Mouse (Mus musculus) forebrain, embryonic 10.5 days (tissue): ENCODE data around the gene Fancc. TPM values are rescaled to one million over a fixed set of nuclear protein-coding genes. Genes with fewer than 3 reads are reported as not detected.

ENCODE experiments used
- DNase-seq: peaks from one replicate; pipeline ENCODE4 v3.0.0-alpha.2; 2017; ENCODE audit warnings: low spot score; ENCODE audit errors: extremely low spot score
- H3K27ac ChIP-seq: fragments of 300-500 bp; sonication (generic); 2 replicates; pipeline ENCODE4 v1.5.1; 2016; ENCODE audit warnings: mild to moderate bottlenecking
- H3K27me3 ChIP-seq: fragments of 300-500 bp; sonication (generic); 2 replicates; pipeline ENCODE4 v1.6.1; 2016; ENCODE audit warnings: mild to moderate bottlenecking; ENCODE audit not compliant: poor library complexity, severe bottlenecking
- H3K36me3 ChIP-seq: fragments of 300-500 bp; sonication (generic); replicated peaks from 2 replicates; pipeline ENCODE4 v1.6.1; 2016; ENCODE audit warnings: mild to moderate bottlenecking, moderate library complexity
- H3K4me1 ChIP-seq: fragments of 300-500 bp; sonication (generic); 2 replicates; pipeline ENCODE4 v1.6.1; 2016
- H3K4me3 ChIP-seq: fragments of 300-500 bp; sonication (generic); 2 replicates; pipeline ENCODE4 v1.5.1; 2016; ENCODE audit warnings: mild to moderate bottlenecking, moderate library complexity
- H3K9me3 ChIP-seq: fragments of 300-500 bp; sonication (generic); 2 replicates; pipeline ENCODE4 v1.6.1; 2016; ENCODE audit warnings: mild to moderate bottlenecking, moderate library complexity
- WGBS: fragments of 180-500 bp; shearing (Covaris S2); methylation state at CpG from one replicate; pipeline ENCODE4 v1.1.7; 2016; 5-methylcytosine and 5-hydroxymethylcytosine counted together
- polyA plus RNA-seq: library from polyadenylated mRNA; unstranded; fragments of >200 nt; fragmentation: Nextera tagmentation; extraction: Ambion mirVana; gene quantifications from 2 replicates; pipeline ENCODE4 v1.2.1, GENCODE M21; 2016

The Fancc gene
- polyA plus RNA-seq, 1 experiment from 2014 or later = 22.4 TPM

DNA sequence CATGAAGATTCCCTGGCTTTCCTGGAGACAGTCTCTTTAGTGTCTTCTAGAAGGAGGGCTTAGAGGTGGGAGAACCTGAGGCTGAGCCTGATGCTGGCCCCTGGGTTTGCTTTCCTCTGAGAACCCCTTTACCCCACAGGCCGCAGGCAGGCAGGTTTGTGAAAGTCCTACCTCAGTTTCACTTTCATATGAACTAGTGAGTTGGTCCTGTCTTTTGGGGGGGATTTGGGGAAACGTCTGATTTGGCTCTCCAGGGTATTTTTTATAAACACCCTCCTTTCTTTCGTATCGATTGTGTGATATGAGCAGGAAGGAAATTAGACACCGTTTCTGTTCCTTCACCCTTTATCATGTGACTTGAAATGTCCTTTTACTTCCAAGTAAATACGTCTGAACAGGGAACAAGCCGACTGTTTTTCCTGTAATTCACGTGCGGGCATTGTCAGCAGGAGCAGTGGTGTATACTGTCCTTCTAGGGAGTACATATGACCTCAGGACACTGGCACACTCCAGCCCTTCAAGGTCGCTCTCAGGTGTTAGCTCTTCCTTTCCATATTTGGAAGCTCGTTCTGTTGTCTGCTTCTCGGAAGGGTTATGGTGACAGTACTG is 250.6 kb downstream of the Fancc start:
- H3K4me3 ChIP-seq = no peak overlapping the region
- no peak for DNase-seq
- no peak overlapping the region for H3K27ac ChIP-seq
- H3K27me3 ChIP-seq = peaks cover 7% of the 10 kb centered on the region
- no peaks in the 10 kb centered on the region for H3K36me3 ChIP-seq
- peaks cover 51% of the 10 kb centered on the region for H3K4me1 ChIP-seq
- no peaks in the 10 kb centered on the region for H3K9me3 ChIP-seq
- 91% methylated on average over 12 of the region's 12 CpGs for WGBS

DNA sequence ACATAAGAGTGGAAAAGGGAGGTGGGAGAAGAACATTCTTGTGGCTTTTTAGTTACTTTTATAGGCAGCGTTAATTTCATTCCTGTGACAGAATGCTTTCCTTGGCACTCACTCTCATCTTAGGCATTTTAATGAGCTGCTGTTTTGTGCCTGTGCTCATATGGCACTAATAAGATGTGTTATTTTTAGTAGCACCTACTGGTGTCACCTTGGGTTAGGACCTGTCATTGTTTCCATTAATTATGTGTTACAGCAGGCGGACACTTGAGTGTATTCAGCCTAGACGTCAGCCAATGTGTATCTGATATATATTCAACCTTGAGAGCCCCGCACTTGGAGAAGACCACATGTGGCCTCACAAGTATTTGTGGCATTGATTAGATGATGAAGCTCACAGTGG is 251.3 kb downstream of the Fancc start:
- Histone ChIP-seq H3K27me3 (peaks cover 14% of the 10 kb centered on the region), H3K9me3 (no peaks in the 10 kb centered on the region), H3K4me3 (no peak overlapping the region), H3K36me3 (no peaks in the 10 kb centered on the region), H3K27ac (no peak overlapping the region), H3K4me1 (peaks cover 51% of the 10 kb centered on the region)
- DNase-seq = no peak
- 80% methylated on average over 4 of the region's 4 CpGs for WGBS

DNA sequence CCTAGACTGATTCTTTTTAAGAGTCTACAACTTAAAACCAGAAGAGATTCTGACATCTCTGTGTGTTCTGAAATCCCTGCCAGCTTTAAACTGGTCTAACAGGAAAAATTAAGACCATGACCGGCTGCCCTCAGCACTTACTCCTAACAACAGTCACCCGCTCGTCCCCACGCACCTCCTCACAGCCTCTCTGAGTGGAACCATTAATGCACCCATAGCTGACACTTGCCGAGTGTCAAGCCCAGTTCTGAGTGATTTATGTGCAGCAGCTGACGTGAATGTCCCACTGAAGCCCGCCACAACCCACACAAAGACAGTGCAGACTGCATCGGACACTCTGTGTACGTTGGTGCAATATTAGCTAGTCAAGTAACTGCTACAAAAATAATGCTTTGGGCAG is 251.9 kb downstream of the Fancc start:
- DNase-seq = no peak
- 90% methylated on average over 9 of the region's 9 CpGs for WGBS

DNA sequence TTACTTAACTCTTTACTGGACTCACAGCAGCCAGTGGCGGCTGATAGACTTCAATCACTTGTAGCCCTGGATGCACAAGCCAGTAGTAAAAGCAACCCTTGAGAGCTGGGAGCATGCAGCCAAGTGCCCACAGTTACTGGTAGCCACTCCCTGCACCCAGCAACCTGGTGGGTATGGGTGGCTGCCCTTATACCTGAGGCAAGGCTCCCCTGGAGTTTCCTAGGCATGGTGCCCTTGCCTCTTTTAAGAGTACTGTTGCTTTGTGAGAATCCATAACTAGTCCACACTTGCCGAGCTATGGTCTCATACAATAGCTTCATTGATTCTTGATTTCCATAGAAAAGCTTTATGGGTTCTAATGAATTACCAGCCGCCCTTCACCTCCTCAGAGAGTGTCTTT is 252.7 kb downstream of the Fancc start:
- Histone ChIP-seq H3K27me3 (peaks cover 19% of the 10 kb centered on the region), H3K4me1 (peaks cover 61% of the 10 kb centered on the region), H3K27ac (no peak overlapping the region; the same call in 1 of the 2 replicates), H3K36me3 (no peaks in the 10 kb centered on the region), H3K4me3 (no peak overlapping the region), H3K9me3 (no peaks in the 10 kb centered on the region)
- DNase-seq = no peak
- WGBS = 65% methylated on average over 3 of the region's 3 CpGs

More for the DNA sequence above, 251.9 kb downstream of the Fancc start:
- H3K4me3 ChIP-seq = no peak overlapping the region
- H3K9me3 ChIP-seq = no peaks in the 10 kb centered on the region
- no peaks in the 10 kb centered on the region for H3K36me3 ChIP-seq
- peaks cover 57% of the 10 kb centered on the region for H3K4me1 ChIP-seq
- H3K27ac ChIP-seq = no peak overlapping the region
- peaks cover 19% of the 10 kb centered on the region for H3K27me3 ChIP-seq

DNA sequence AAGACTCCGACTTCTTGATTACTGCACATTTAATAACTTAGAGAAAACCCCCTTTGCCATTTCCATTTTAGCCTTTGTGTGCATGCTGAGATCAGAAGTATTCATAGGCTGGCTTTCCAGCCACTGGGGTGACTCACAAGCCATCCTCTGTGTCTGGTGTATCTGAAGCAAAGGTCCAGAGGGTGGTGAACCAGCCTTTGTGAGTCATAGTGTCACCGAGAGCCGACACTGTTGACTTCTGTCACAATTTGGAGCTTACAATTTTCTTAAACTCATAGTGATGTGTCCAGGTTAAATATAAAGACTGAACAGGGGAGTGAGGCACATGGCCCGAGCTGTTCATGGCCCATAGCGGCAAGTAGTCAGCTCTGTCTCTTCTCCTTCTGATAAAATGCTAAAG is 253.5 kb downstream of the Fancc start:
- no peak overlapping the region for H3K27ac ChIP-seq
- H3K36me3 ChIP-seq = no peaks in the 10 kb centered on the region
- peaks cover 19% of the 10 kb centered on the region for H3K27me3 ChIP-seq
- no peak for DNase-seq
- no peak overlapping the region for H3K4me3 ChIP-seq
- no peaks in the 10 kb centered on the region for H3K9me3 ChIP-seq
- WGBS = 93% methylated on average over 5 of the region's 5 CpGs
- peaks cover 70% of the 10 kb centered on the region for H3K4me1 ChIP-seq

DNA sequence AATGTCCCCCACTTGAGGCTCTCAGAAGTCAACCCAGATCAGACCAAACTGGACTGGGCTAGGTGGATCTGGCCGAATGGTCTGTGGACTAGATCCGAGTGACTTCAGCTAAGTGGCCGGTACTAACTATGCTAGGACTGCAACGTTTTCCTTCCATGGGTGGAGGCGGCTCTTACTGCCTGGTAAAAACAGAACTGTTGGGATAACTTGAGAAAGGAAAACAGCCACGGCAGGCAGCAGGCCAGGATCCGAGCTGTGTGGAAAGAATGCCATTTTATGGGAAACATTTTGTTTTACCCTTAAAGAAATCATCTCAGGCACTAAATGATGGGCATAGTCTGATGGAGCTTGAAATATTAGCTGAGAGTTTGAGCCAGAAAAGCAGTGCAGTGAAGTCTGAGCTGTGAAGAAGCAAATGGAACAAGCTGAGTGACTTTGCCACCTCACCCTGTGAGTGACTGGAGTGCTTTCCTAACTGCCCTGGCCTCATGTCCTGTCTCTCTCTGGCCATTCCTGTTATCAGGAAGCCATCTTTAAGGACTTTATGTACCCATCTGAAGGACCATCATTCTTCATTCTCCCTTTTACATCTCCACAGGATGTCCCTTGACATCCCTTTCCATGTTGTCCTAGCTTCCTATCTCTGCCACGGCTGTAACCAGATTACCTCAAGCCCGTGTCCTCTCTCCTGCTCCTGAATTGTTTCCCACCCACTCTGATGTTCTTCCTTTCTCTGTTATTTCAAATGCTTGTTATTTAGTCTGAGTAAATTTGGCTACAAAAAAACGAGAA is 254.5 kb downstream of the Fancc start:
- H3K4me3 ChIP-seq = no peak overlapping the region
- H3K9me3 ChIP-seq = no peaks in the 10 kb centered on the region
- H3K27ac ChIP-seq = no peak overlapping the region
- H3K36me3 ChIP-seq = no peaks in the 10 kb centered on the region
- H3K4me1 ChIP-seq = peaks cover 73% of the 10 kb centered on the region
- DNase-seq = no peak
- peaks cover 19% of the 10 kb centered on the region for H3K27me3 ChIP-seq
- 85% methylated on average over 10 of the region's 10 CpGs for WGBS

DNA sequence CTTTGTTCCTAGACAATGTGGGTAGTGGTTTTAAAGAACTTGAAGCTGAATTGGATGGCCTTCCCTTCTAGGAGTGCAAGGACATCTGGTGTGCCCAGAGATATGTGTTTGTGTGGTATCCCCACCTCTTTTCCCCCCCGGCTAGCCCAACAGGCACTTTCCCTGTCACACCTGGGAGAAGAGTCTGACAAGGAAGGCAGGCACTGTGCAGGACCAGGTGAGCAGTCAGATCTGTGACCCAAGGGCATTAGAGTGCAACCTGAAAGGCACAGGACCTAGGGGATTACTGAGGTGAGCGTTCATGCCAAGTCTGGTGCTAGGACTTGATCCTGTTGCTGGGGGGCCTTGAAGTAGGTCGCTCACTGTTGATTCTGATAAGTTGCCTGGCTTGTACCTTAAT is 255.4 kb downstream of the Fancc start:
- Histone ChIP-seq H3K36me3 (no peaks in the 10 kb centered on the region), H3K9me3 (no peaks in the 10 kb centered on the region), H3K4me3 (peak overlapping the region; percentile 16; the same call in 1 of the 2 replicates), H3K4me1 (peaks cover 73% of the 10 kb centered on the region), H3K27me3 (peaks cover 19% of the 10 kb centered on the region), H3K27ac (no peak overlapping the region)
- no peak for DNase-seq
- 89% methylated on average over 3 of the region's 3 CpGs for WGBS

DNA sequence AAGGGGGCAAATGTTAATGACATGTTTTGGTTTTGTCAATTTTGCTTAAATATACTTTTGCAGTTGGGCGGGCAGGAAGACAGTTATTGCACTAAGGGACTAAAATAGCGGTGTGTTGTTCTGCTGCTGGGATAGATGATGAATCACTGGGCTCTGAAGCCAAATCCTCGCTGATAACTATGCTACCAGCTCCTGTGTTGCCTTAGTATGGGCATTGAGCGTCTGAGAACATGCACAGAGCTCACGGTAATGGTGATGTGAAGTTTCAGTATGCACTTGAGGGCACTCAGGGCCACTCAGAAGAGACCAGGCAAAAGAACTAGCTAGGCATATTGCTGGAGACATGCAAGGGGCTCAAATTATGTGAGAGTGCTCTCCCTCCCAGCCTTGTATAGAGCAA is 256.2 kb downstream of the Fancc start:
- H3K27me3 ChIP-seq = peaks cover 19% of the 10 kb centered on the region
- no peaks in the 10 kb centered on the region for H3K9me3 ChIP-seq
- H3K4me3 ChIP-seq = peak overlapping the region; percentile 81
- DNase-seq = no peak
- peaks cover 75% of the 10 kb centered on the region for H3K4me1 ChIP-seq
- H3K36me3 ChIP-seq = no peaks in the 10 kb centered on the region
- peak overlapping the region; percentile 92; the same call in 1 of the 2 replicates for H3K27ac ChIP-seq
- WGBS = 71% methylated on average over 5 of the region's 5 CpGs

DNA sequence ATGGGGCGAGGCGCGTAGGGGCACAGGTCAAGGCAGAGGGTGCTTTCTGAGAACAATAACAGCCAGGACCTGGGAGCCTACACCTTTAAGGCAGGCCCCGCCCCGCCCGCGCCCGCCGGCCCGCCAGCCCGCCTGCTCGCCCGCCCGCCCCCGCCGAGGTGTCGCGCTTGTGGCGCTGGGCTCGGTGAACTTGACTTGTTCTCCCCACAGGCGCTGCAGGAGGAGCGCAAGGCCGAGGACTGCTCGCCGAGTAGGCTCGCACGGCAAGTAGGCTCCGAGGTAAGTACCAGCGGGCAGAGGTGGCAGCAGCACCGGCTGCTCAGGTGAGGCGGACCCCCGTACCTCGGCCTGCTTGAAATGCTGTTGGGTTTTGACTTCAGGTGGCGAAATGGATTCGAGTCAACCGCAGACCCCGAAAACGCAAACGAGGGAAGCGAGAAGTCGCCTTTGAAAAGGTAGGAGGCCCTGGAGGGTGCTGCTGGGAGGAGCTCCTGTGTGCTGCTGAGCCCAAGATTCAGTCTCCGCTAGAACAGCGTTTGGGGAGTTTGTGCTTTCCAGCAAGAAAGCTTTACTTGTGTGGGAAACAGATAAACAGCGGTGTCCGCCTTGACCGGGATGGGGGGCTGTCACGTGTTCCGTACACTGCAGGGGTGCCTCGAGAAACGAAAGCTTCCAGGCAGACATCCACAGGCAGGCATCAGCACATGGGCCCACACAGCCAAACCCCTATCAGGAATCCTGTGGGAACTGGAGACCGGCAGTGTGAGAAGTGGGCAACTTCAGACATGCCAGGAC is 257.0 kb downstream of the Fancc start:
- H3K4me1 ChIP-seq = peaks cover 72% of the 10 kb centered on the region
- no peaks in the 10 kb centered on the region for H3K36me3 ChIP-seq
- DNase-seq = peak; percentile 71
- peak overlapping the region; percentile 81 for H3K4me3 ChIP-seq
- peaks cover 19% of the 10 kb centered on the region for H3K27me3 ChIP-seq
- H3K27ac ChIP-seq = peak overlapping the region; percentile 92
- no peaks in the 10 kb centered on the region for H3K9me3 ChIP-seq
- under 1% methylated on average over 51 of the region's 51 CpGs for WGBS

DNA sequence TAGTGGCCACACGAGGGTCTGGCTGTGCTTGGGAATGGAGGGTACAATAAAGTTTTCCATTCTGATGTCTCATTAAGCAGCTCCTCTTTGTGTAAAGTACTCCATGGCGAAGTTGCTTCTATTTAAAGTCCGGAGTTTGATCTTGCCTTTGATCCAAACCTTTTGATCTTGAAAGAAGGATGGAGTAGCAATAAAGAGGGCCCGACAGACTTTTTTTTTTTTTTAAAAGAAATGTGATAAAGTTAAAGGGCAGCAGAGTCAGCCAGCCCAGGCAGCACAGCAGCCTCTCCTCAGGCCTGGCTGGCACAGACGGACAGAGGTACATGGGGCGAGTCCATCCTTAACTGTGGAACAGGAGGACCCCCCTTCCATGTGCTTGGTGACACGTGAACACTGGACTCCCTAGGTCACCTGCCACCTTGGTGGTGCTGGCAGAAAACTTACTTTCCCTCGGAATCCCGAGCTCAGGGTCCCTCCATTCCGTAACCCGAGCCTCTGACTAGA is 257.7 kb downstream of the Fancc start:
- Histone ChIP-seq H3K27me3 (peaks cover 19% of the 10 kb centered on the region), H3K4me1 (peaks cover 65% of the 10 kb centered on the region), H3K9me3 (no peaks in the 10 kb centered on the region), H3K4me3 (peak overlapping the region; percentile 81), H3K27ac (peak overlapping the region; percentile 92), H3K36me3 (no peaks in the 10 kb centered on the region)
- no peak for DNase-seq
- 3% methylated on average over 11 of the region's 11 CpGs for WGBS

DNA sequence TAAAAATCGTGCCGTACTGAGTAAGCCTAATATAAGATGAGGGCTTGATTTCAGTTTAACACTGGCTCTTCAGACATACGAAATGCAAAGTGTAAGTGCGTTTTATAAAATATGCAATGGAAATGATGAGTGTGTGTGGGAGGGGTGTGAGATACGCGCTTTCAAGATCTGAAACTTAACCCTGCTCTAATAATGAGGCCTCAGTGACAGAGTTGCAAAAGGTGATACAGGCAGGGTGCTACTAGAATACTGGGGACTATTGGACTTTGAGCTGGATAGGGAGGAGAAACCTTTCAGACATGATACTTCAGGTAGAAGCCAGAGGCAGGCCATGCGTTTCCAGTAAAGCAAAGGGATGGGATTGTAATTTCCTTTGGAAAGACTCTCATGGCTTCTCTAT is 259.0 kb downstream of the Fancc start:
- DNase-seq = no peak
- Histone ChIP-seq H3K4me3 (no peak overlapping the region), H3K9me3 (no peaks in the 10 kb centered on the region), H3K27ac (no peak overlapping the region), H3K36me3 (no peaks in the 10 kb centered on the region), H3K4me1 (peaks cover 54% of the 10 kb centered on the region), H3K27me3 (peaks cover 19% of the 10 kb centered on the region)
- 95% methylated on average over 7 of the region's 7 CpGs for WGBS

DNA sequence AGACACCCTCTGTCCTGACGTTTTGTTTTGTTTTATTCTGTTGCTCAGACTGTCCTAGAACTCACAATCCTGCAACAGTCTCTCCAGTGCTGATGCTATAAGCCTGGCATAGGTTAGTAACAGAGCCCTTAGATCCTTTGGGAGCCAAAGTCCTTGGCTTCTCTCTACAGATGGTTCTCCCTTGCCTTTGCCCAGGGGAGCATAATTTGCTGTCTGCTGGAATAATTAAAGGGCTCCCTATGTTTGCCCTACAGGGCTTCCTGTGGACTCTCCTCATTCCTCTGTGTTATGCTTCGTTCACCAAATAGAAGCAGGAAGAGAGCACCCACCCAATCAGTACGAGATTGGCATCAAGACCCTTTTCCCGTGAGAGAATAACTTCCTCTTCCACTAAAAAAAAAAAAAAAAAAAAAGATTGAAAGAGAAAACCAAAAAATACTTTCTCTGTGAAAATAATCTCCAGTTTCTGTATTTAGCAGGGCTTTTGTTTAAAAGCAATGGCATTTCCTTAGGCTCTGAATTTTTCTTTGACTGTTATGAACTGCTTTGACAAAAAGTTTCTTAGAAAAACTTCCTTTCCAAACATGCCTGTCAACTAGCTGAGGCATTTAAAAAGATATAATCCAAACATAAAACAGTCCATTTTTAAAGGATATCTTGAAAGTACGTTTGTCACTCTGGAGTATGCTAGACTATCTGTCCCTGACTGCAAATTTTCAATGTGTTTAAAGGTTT is 260.8 kb downstream of the Fancc start:
- 62% methylated on average over 5 of the region's 5 CpGs for WGBS
- Histone ChIP-seq H3K27me3 (peaks cover 10% of the 10 kb centered on the region), H3K9me3 (no peaks in the 10 kb centered on the region), H3K27ac (no peak overlapping the region), H3K4me1 (peaks cover 49% of the 10 kb centered on the region), H3K36me3 (no peaks in the 10 kb centered on the region), H3K4me3 (no peak overlapping the region)
- no peak for DNase-seq
